Mouse (Mus musculus): ENCODE data around the gene Sdk1.

GRCm38 (mm10) chr5:141889766-141890165 is 648.5 kb downstream of the Sdk1 start:
- TF ChIP-seq CTCF (IDR thresholded peaks at IDR 0.05; ENCODE audit: borderline replicate concordance, control insufficient read depth, extremely low read depth, insufficient read depth, low read length, poor library complexity) (no peak), POLR2A (IDR thresholded peaks at IDR 0.05; ENCODE audit: control insufficient read depth, extremely low read depth, insufficient read depth, low read length, poor library complexity) (no peak)
